Mouse (Mus musculus): ENCODE results near the gene Cmc1. TPM values are rescaled to one million over a fixed set of nuclear protein-coding genes. Genes with fewer than 3 reads are reported as not detected.

The Cmc1 gene
- total RNA-seq, 2 experiments from 2014 or later = 13.4 to 14.5 TPM

DNA sequence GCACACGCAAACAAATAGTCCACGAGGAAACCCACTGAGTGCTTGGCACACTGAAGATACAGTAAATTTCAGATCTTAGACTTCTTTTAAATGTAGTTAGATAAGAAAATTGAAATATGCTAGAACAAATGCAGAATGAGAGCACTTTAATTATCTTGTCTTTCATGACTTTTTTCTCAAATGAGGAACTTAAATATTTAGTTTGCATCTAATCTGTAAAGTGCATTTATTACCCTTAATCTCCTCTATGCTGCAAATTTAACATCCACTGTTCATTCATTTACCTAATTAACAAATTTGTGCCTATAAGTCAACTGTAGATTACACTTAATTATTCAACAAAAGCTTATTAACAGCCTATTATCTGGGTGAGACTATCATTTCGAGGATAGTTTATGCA is 115.0 kb downstream of the Cmc1 start:
- no peak for DNase-seq (ENCODE audit: low spot score in 2 of 2)

DNA sequence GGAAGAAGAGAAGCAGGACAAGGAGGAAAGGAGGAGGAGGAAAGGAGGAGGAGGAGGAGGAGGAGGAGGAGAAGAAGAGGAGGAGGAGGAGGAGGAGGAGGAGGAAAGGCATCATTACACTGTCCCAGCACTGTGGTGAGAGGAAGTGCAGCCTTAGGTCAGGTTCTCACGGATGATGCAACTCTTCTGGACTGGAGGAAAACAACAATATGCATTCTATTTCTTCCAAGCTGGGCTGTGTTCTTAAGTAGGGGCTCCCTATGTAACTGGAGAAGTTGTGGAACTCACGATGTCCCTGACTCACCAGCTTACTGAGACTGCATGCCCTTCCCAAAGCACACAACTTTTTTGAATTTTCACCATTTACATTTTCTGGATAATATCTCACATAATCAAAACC is 118.3 kb downstream of the Cmc1 start:
- DNase-seq (ENCODE audit: low spot score in 2 of 2) = no peak

DNA sequence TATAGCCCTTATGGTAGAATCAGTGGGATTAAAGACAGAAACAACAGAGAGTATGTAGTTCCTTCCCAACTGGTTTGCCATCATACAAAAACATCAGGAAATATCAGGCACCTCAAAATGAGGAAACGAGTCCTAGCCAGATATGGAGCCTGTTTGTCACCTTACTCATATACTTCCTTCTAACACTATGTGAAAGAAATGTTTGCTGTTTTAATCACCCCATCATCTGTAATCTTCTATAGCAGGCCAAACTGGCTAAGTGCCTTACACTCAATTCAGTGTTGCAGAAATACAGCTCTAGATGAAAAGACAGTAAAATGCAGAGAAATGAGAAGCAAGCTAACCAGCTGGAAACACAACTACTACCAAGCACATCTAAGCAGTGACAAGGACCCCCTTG is 119.7 kb downstream of the Cmc1 start:
- DNase-seq (ENCODE audit: low spot score in 2 of 2) = no peak

- DNase-seq (ENCODE audit: low spot score in 2 of 2) = no peak
Measured at GRCm38 (mm10) chr9:118029490-118029889, 120.5 kb downstream of the Cmc1 start.

DNA sequence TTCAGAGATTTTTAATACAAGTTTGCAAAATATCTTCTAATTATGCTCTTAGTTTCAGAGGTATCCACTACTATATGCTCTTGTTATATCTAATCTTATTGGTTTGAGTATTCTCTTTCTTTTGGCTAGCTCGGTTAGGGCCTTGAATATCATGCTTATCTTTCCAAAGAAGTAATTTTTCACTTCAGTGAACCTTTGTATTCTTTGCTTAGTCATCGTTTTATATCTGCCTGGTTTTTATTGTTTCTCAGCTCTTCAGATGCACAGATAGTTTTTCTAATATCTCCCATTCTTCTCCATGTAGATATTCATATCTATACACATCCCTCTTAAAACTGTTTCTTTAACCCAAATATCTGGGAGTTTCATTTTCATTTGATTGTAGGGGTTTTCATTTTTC is 125.0 kb downstream of the Cmc1 start:
- DNase-seq (ENCODE audit: low spot score in 2 of 2) = no peak

Other genes with a start within 250 kb of the Cmc1 start
- 10 to 100 TPM; 68.1 to 74.1 TPM for gene Azi2, start 109.7 kb downstream of the Cmc1 start, total RNA-seq (2021)